Mouse (Mus musculus): Measurements from ENCODE around the gene Cd59b. TPM values are rescaled to one million over a fixed set of nuclear protein-coding genes. Genes with fewer than 3 reads are reported as not detected.
"Not testable (repeated sequence)": the region's sequence is repeated elsewhere in the genome, so short reads cannot be mapped to it uniquely, and the experiment has no call there.

The Cd59b gene
- polyA plus RNA-seq, 1 experiment from 2014 or later: 6.3 TPM

DNA sequence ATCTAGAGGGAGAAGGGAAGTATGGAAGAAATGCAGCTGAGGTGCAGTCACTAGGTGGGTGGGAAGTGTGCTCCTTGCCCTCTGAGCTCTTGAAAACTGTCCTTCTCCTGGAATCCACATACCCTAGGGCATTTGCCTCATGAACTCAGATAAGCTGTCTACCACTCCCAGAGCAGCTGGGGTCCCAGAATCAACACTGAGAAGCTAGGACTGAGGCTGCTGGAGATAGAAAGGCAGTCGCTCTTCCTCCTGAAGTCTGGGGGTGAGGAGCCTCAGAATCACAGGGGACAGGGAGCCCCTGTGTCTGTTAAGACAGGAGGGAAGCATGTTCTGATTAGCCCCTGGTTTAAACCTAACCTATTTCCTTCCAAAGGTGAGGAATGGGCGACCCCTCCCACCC is 39.9 kb downstream of the Cd59b start:
- Histone ChIP-seq H3K9me3 (ENCODE audit: low read length) (no peaks in the 10 kb centered on the region), H3K4me2 (replicated peaks; ENCODE audit: low read depth, low read length) (no peak overlapping the region), H3K36me3 (ENCODE audit: insufficient read depth, low read length) (no peaks in the 10 kb centered on the region), H3K27me3 (ENCODE audit: insufficient read depth, low read length) (no peaks in the 10 kb centered on the region), H3K4me3 (ENCODE audit: low read length) (no peak overlapping the region), H3K27ac (ENCODE audit: low read length) (0 out of 2 replicates have a peak overlapping the region, but pooled peaks have one; percentile 24), H3K4me1 (ENCODE audit: insufficient read depth, low read length) (0 out of 2 replicates have a peak, but pooled peaks cover 2% of the 10 kb centered on the region), H3K9ac (replicated peaks; ENCODE audit: low read length) (no peak overlapping the region)
- ATAC-seq (ENCODE audit: low FRiP score, low TSS enrichment): no peak
- 64% methylated on average over 2 of the region's 2 CpGs for WGBS

DNA sequence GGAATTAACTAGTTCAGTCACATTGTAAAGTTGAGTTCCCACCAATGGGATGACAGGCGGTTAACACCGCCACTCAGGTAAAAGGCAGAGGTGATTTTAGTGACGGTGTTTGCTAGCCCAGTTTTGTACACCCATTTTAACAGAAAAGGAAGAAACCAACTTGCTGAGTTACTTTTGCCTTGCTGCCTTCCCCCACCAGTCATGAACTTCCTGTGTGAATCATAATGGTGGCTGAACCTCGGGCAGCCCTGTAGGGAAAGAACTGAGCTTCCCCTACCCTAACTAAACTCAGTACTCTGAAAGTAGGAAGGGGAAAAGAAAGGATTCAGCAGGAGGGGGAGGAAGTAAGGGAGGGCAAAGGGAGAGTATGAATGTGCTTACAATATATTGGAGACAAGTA is 40.4 kb downstream of the Cd59b start:
- ATAC-seq (ENCODE audit: low FRiP score, low TSS enrichment): no peak
- Histone ChIP-seq H3K27me3 (ENCODE audit: insufficient read depth, low read length) (no peaks in the 10 kb centered on the region), H3K9ac (replicated peaks; ENCODE audit: low read length) (no peak overlapping the region), H3K4me1 (ENCODE audit: insufficient read depth, low read length) (0 out of 2 replicates have a peak, but pooled peaks cover 2% of the 10 kb centered on the region), H3K9me3 (ENCODE audit: low read length) (no peaks in the 10 kb centered on the region), H3K4me3 (ENCODE audit: low read length) (no peak overlapping the region), H3K36me3 (ENCODE audit: insufficient read depth, low read length) (no peaks in the 10 kb centered on the region), H3K4me2 (replicated peaks; ENCODE audit: low read depth, low read length) (no peak overlapping the region), H3K27ac (ENCODE audit: low read length) (no peak overlapping the region)
- WGBS: 74% methylated on average over 4 of the region's 4 CpGs

DNA sequence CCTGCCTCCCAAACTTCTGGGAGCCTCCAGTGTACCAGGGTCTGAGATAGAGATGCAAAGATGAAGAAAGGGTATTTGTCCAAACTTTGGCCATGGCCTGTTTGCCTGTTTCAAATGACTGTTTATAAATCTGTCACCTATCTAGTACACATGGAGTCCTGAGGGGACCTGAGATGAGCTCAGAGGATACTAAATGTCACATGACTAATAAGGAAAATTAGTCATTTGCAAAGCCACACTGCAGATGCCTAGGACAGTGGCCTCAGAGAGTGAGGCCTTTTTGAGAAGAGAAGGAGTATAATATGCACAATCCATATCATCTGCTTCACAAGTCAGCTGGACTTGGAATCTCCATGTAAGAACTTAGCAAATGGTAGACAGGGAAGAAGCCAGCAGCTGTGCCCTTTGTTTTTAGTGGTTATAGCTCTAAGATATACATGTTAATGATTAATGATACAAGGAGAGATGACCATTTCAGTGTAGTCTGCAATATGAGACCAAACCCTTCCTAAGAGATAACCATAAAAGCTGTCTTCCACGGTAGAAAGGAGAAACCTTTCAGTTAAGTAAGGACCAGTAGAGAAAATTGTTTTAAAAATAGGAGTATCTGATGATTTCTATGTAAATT is 41.6 kb downstream of the Cd59b start:
- not testable (repeated sequence) for H3K27me3 ChIP-seq (ENCODE audit: insufficient read depth, low read length); H3K9me3 ChIP-seq (ENCODE audit: low read length); H3K9ac ChIP-seq (replicated peaks; ENCODE audit: low read length); ATAC-seq (ENCODE audit: low FRiP score, low TSS enrichment); H3K4me2 ChIP-seq (replicated peaks; ENCODE audit: low read depth, low read length); H3K4me1 ChIP-seq (ENCODE audit: insufficient read depth, low read length); H3K4me3 ChIP-seq (ENCODE audit: low read length); H3K27ac ChIP-seq (ENCODE audit: low read length); H3K36me3 ChIP-seq (ENCODE audit: insufficient read depth, low read length)
- WGBS: no CpG with 5 or more reads among the region's 1 CpGs

DNA sequence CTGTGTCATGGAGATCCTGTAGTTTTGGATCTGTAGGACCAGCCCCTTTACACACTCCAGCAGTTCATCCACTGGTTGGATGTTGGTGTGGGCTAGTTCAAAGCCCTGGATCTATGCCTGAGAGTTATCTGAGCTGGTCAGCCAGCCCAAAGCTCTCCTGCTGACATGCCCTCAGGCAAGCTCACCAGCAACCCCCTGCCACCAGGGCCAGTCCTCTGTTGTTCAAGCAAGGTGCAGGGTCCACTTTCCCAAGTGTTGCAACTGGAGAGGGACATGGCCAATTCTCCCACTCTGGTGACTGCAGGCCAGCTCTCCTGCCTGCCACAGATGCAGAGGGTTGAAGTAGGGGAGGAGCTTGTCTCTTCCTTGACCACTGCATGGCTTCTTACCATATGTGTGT is 43.9 kb downstream of the Cd59b start:
- H3K4me3 ChIP-seq (ENCODE audit: low read length); H3K36me3 ChIP-seq (ENCODE audit: insufficient read depth, low read length); H3K9ac ChIP-seq (replicated peaks; ENCODE audit: low read length); H3K27me3 ChIP-seq (ENCODE audit: insufficient read depth, low read length); H3K4me1 ChIP-seq (ENCODE audit: insufficient read depth, low read length); H3K4me2 ChIP-seq (replicated peaks; ENCODE audit: low read depth, low read length); ATAC-seq (ENCODE audit: low FRiP score, low TSS enrichment); H3K27ac ChIP-seq (ENCODE audit: low read length); H3K9me3 ChIP-seq (ENCODE audit: low read length): not testable (repeated sequence)

DNA sequence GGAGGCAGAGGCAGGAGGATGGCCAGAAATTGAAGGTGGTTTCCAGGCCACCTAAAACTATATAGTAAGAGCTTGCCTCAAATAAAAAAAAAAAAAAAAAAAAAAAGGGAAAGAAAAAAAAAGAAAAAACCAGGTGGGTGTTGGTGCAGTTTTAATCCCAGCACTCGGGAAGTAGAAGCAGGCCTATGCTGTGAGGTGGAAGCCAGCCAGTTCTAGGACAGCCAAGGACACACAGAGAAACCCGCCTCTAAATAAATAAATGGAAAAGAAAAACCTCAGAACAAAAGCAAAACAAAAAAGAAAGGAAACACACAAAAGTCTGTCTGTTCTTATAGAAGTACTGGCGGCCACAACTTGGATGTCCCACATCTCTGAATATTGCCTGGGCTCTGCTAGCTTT is 45.2 kb downstream of the Cd59b start:
- no peaks in the 10 kb centered on the region for H3K36me3 ChIP-seq (ENCODE audit: insufficient read depth, low read length)
- H3K4me1 ChIP-seq (ENCODE audit: insufficient read depth, low read length): 0 out of 2 replicates have a peak, but pooled peaks cover 4% of the 10 kb centered on the region
- H3K9me3 ChIP-seq (ENCODE audit: low read length): no peaks in the 10 kb centered on the region
- no peak overlapping the region for H3K9ac ChIP-seq (replicated peaks; ENCODE audit: low read length)
- no peak overlapping the region for H3K4me3 ChIP-seq (ENCODE audit: low read length)
- H3K27me3 ChIP-seq (ENCODE audit: insufficient read depth, low read length): no peaks in the 10 kb centered on the region
- no peak overlapping the region for H3K4me2 ChIP-seq (replicated peaks; ENCODE audit: low read depth, low read length)
- no peak overlapping the region for H3K27ac ChIP-seq (ENCODE audit: low read length)
- WGBS: 84% methylated on average over 3 of the region's 3 CpGs
- ATAC-seq (ENCODE audit: low FRiP score, low TSS enrichment): no peak

DNA sequence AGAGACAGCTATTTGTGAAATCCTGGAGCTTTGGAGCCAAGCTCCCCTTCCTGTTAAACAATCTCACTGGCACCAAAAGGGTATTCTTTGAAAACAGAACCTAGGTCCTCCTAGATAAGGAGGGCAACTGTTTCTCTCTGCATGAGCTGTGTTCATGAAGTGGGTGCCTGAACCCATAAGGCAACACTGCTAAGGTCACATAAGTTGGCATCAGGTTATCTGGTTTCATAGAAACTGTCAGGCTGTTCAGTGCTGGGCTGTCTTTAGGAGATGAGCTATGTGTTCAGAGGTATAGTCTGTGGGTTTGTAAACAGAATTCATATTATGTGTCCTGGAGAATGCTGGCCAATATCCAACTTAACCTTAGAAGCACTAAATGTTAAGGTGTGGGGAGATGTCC is 47.5 kb downstream of the Cd59b start:
- not testable (repeated sequence) for H3K9ac ChIP-seq (replicated peaks; ENCODE audit: low read length); H3K4me1 ChIP-seq (ENCODE audit: insufficient read depth, low read length); H3K4me3 ChIP-seq (ENCODE audit: low read length); H3K27ac ChIP-seq (ENCODE audit: low read length); H3K9me3 ChIP-seq (ENCODE audit: low read length); H3K36me3 ChIP-seq (ENCODE audit: insufficient read depth, low read length); H3K27me3 ChIP-seq (ENCODE audit: insufficient read depth, low read length); ATAC-seq (ENCODE audit: low FRiP score, low TSS enrichment); H3K4me2 ChIP-seq (replicated peaks; ENCODE audit: low read depth, low read length)

DNA sequence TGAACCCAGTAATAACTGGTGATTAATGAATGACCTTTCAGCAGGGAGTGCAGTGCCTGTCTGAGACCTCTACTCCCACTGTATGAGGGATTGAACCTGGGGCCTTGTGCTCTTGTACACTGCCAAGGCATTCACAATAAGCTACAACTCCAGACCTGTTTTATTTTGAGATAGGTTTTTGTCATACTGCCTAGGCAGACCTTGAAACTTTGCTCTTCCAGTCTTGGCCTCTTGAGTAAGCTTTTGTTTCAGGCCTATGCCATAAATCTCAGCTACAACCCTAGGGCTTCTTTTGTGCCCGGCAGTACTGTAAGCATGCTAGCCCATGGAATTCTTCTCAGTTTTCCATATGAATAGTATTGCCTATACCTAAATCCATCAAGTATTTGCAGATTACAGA is 49.4 kb downstream of the Cd59b start:
- no peak overlapping the region for H3K27ac ChIP-seq (ENCODE audit: low read length)
- 14% methylated on average over 1 of the region's 1 CpGs for WGBS
- no peaks in the 10 kb centered on the region for H3K36me3 ChIP-seq (ENCODE audit: insufficient read depth, low read length)
- peaks cover 12% of the 10 kb centered on the region for H3K4me1 ChIP-seq (ENCODE audit: insufficient read depth, low read length)
- ATAC-seq (ENCODE audit: low FRiP score, low TSS enrichment): no peak
- H3K4me3 ChIP-seq (ENCODE audit: low read length): no peak overlapping the region
- no peak overlapping the region for H3K4me2 ChIP-seq (replicated peaks; ENCODE audit: low read depth, low read length)
- no peak overlapping the region for H3K9ac ChIP-seq (replicated peaks; ENCODE audit: low read length)
- H3K27me3 ChIP-seq (ENCODE audit: insufficient read depth, low read length): no peaks in the 10 kb centered on the region
- no peaks in the 10 kb centered on the region for H3K9me3 ChIP-seq (ENCODE audit: low read length)

DNA sequence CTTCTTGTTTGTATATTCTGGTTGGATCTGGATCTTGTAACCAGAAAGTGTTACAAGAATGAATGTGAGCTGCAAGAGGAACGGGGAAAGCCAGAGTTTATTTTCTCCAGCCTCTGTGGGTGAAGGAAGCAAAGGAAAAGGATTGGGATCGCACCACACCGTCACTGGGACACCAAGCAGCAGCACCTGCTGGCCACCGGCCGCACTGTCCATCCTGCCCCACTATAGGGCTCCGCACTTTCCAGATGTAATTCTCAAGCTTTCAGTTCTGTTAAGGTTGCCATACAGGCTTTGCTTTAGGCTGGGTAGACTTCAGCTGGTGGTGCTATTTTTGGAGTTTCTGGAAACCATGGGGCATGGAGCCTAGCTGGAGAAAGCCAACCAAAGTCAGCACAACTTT is 50.7 kb downstream of the Cd59b start:
- no peak overlapping the region for H3K4me2 ChIP-seq (replicated peaks; ENCODE audit: low read depth, low read length)
- H3K4me1 ChIP-seq (ENCODE audit: insufficient read depth, low read length): peaks cover 12% of the 10 kb centered on the region
- no peak for ATAC-seq (ENCODE audit: low FRiP score, low TSS enrichment)
- H3K9me3 ChIP-seq (ENCODE audit: low read length): no peaks in the 10 kb centered on the region
- H3K4me3 ChIP-seq (ENCODE audit: low read length): no peak overlapping the region
- 65% methylated on average over 6 of the region's 6 CpGs for WGBS
- no peaks in the 10 kb centered on the region for H3K27me3 ChIP-seq (ENCODE audit: insufficient read depth, low read length)
- no peak overlapping the region for H3K27ac ChIP-seq (ENCODE audit: low read length)
- no peak overlapping the region for H3K9ac ChIP-seq (replicated peaks; ENCODE audit: low read length)
- H3K36me3 ChIP-seq (ENCODE audit: insufficient read depth, low read length): no peaks in the 10 kb centered on the region

DNA sequence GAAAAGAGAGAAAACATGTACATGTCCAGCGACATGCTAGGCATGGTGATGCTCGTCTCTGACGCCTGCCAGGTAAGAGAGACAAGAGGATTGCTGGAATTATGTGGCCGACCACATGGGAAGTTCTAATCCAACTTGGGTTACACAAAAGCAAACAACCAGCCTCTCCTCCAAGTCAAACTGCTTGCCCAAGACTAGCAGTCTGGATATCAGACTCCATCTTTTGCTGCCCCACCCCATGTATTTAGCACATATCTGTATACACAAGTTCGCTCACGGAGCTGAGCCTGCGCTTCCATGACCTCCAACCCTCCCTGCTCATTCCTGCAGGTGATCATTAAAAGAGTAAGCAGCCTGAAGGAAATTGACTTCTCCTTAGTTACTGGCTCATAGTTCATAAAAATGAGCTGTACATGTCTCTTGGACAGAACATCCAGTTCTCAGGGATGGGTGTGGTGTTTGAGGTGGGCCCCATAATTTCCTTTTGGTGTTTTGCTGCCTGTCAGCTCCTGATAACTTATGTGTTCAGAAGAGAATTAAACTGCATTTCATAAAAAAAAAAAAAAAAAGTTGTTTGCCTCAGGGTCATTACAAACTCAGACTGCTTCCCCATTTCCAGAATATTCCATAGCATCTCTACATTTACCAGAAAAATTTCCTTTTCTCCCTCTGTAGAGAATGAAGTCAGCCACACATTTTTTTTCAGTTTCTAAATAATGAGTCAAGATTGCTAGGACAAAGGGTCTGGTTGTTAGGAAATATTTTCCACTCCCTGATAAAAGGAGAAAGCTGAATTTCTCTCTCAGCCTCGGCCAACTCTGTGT is 52.2 kb downstream of the Cd59b start:
- Histone ChIP-seq H3K27me3 (ENCODE audit: insufficient read depth, low read length) (no peaks in the 10 kb centered on the region; the same call in 1 of the 2 replicates), H3K4me3 (ENCODE audit: low read length) (peak overlapping the region; percentile 77), H3K4me1 (ENCODE audit: insufficient read depth, low read length) (peaks cover 12% of the 10 kb centered on the region), H3K9ac (replicated peaks; ENCODE audit: low read length) (peak overlapping the region; percentile 78), H3K4me2 (replicated peaks; ENCODE audit: low read depth, low read length) (peak overlapping the region; percentile 99), H3K27ac (ENCODE audit: low read length) (peak overlapping the region; percentile 56; the same call in 1 of the 2 replicates), H3K9me3 (ENCODE audit: low read length) (no peaks in the 10 kb centered on the region), H3K36me3 (ENCODE audit: insufficient read depth, low read length) (no peaks in the 10 kb centered on the region)
- ATAC-seq (ENCODE audit: low FRiP score, low TSS enrichment): no peak
- 76% methylated on average over 8 of the region's 8 CpGs for WGBS

Measured in kidney, embryonic 16.5 days (tissue).